ENCODE assay signal across 11 mouse cellular contexts in genomic region chr4:148271656-148272055, GRCm38 (mm10). TPM values are rescaled to one million over a fixed set of nuclear protein-coding genes. Genes with fewer than 3 reads are reported as not detected.
DNase-seq lines count a peak whose midpoint lies in the region; ATAC-seq and TF ChIP-seq lines count a peak whose summit lies in the region.
"Had no signal": no experiment of that assay in that cellular context is flagged by ENCODE, and none has a peak within 500 bp of the region (broad histone marks: within the 10 kb centered on the region; RNA-seq: fewer than 3 reads in every experiment).

No protein-coding gene starts in this region.

- no peak overlapping the region for H3K27ac ChIP-seq in lung, embryonic 14.5 days (ENCODE audit: low read depth)
- H3K27ac ChIP-seq in embryonic facial prominence, embryonic 14.5 days (replicated peaks; ENCODE audit: low read depth, low read length) = no peak overlapping the region
- H3K27ac ChIP-seq in limb, embryonic 11.5 days (replicated peaks; ENCODE audit: low read depth, low read length) = no peak overlapping the region
- H3K27ac ChIP-seq in neural tube, embryonic 15.5 days (replicated peaks) = no peak overlapping the region
- H3K27ac ChIP-seq: heart, adult 2 months; liver, embryonic 15.5 days had no signal

- no peak for ATAC-seq in lung, embryonic 14.5 days (ENCODE audit: insufficient read depth)
- ATAC-seq in embryonic facial prominence, embryonic 14.5 days (ENCODE audit: low read depth) = 0 out of 2 replicates have a peak, but pooled peaks have one; percentile 26
- ATAC-seq in limb, embryonic 11.5 days (ENCODE audit: insufficient number of reproducible peaks, low FRiP score, low TSS enrichment, low read depth) = no peak
- ATAC-seq in neural tube, embryonic 15.5 days (ENCODE audit: low FRiP score) = 0 out of 2 replicates have a peak, but pooled peaks have one; percentile 33

- no peak overlapping the region for H3K4me2 ChIP-seq in lung, embryonic 14.5 days
- H3K4me2 ChIP-seq in embryonic facial prominence, embryonic 14.5 days (ENCODE audit: low read depth, low read length) = peak overlapping the region; percentile 34
- peak overlapping the region; percentile 27; the same call in 1 of the 2 replicates for H3K4me2 ChIP-seq in limb, embryonic 11.5 days (ENCODE audit: low read depth, severe bottlenecking)
- peak overlapping the region; percentile 11 for H3K4me2 ChIP-seq in neural tube, embryonic 15.5 days
- H3K4me2 ChIP-seq: liver, embryonic 15.5 days had no signal

- 2% methylated on average over 39 of the region's 39 CpGs for WGBS in lung, embryonic 14.5 days
- WGBS in embryonic facial prominence, embryonic 14.5 days = 11% methylated on average over 39 of the region's 39 CpGs
- 5% methylated on average over 39 of the region's 39 CpGs for WGBS in limb, embryonic 11.5 days
- WGBS in neural tube, embryonic 15.5 days = 14% methylated on average over 39 of the region's 39 CpGs

- no peaks in the 10 kb centered on the region for H3K9me3 ChIP-seq in lung, embryonic 14.5 days (ENCODE audit: low read depth, low read length)
- no peaks in the 10 kb centered on the region for H3K9me3 ChIP-seq in embryonic facial prominence, embryonic 14.5 days (ENCODE audit: control insufficient read depth, low read length)
- no peaks in the 10 kb centered on the region for H3K9me3 ChIP-seq in limb, embryonic 11.5 days (ENCODE audit: control insufficient read depth, low read length)
- no peaks in the 10 kb centered on the region for H3K9me3 ChIP-seq in neural tube, embryonic 15.5 days (replicated peaks)
- H3K9me3 ChIP-seq: liver, embryonic 15.5 days had no signal

- no peaks in the 10 kb centered on the region for H3K4me1 ChIP-seq in lung, embryonic 14.5 days (ENCODE audit: insufficient read depth)
- H3K4me1 ChIP-seq in embryonic facial prominence, embryonic 14.5 days (ENCODE audit: control insufficient read depth, insufficient read depth, low read length) = no peaks in the 10 kb centered on the region
- H3K4me1 ChIP-seq in limb, embryonic 11.5 days (ENCODE audit: control insufficient read depth, insufficient read depth, low read length) = no peaks in the 10 kb centered on the region; the same call in 1 of the 2 replicates
- H3K4me1 ChIP-seq in neural tube, embryonic 15.5 days = peaks cover 36% of the 10 kb centered on the region
- H3K4me1 ChIP-seq: liver, embryonic 15.5 days had no signal

- H3K27me3 ChIP-seq in lung, embryonic 14.5 days (ENCODE audit: insufficient read depth, low read length) = peaks cover 33% of the 10 kb centered on the region
- peaks cover 54% of the 10 kb centered on the region for H3K27me3 ChIP-seq in embryonic facial prominence, embryonic 14.5 days (replicated peaks; ENCODE audit: control insufficient read depth, insufficient read depth, low read length)
- H3K27me3 ChIP-seq in limb, embryonic 11.5 days (ENCODE audit: control insufficient read depth, insufficient read depth, low read length) = peaks cover 31% of the 10 kb centered on the region
- H3K27me3 ChIP-seq in neural tube, embryonic 15.5 days (replicated peaks) = 0 out of 2 replicates have a peak, but pooled peaks cover 3% of the 10 kb centered on the region

- no peak overlapping the region for H3K4me3 ChIP-seq in lung, embryonic 14.5 days (ENCODE audit: low read depth, low read length)
- peak overlapping the region; percentile 13; the same call in 1 of the 2 replicates for H3K4me3 ChIP-seq in embryonic facial prominence, embryonic 14.5 days (ENCODE audit: low read depth, low read length)
- H3K4me3 ChIP-seq in limb, embryonic 11.5 days (ENCODE audit: low read depth, low read length) = no peak overlapping the region
- H3K4me3 ChIP-seq in neural tube, embryonic 15.5 days (replicated peaks) = no peak overlapping the region
- H3K4me3 ChIP-seq: heart, adult 2 months; liver, embryonic 15.5 days had no signal

- no peak for TF ChIP-seq CTCF in lung, embryonic 14.5 days (IDR thresholded peaks at IDR 0.05; ENCODE audit: low read depth)

- peak; percentile 1 for DNase-seq in lung, embryonic 14.5 days
- DNase-seq in lung, postnatal 36 days = no peak
- DNase-seq in embryonic facial prominence, embryonic 14.5 days (ENCODE audit: low spot score) = peak; percentile 13
- peak; percentile 39 for DNase-seq in limb, embryonic 11.5 days (ENCODE audit: low spot score)
- no peak for DNase-seq in frontal cortex, postnatal 14 days (ENCODE audit: low spot score in 2 of 2)
- no peak for DNase-seq in right cerebral cortex, adult 2 months (ENCODE audit: low spot score in 2 of 2)
- no peak for DNase-seq in urinary bladder, postnatal 10 days (ENCODE audit: low spot score)
- DNase-seq: heart, adult 2 months; kidney, postnatal 14 days had no signal

- H3K9ac ChIP-seq in lung, embryonic 14.5 days = no peak overlapping the region
- H3K9ac ChIP-seq in embryonic facial prominence, embryonic 14.5 days (ENCODE audit: low read depth, low read length) = no peak overlapping the region
- no peak overlapping the region for H3K9ac ChIP-seq in limb, embryonic 11.5 days (ENCODE audit: low read length)
- no peak overlapping the region for H3K9ac ChIP-seq in neural tube, embryonic 15.5 days (replicated peaks)
- H3K9ac ChIP-seq: liver, embryonic 15.5 days had no signal

- H3K36me3 ChIP-seq in lung, embryonic 14.5 days (ENCODE audit: insufficient read depth) = no peaks in the 10 kb centered on the region
- H3K36me3 ChIP-seq in embryonic facial prominence, embryonic 14.5 days (ENCODE audit: control insufficient read depth, insufficient read depth, low read length) = no peaks in the 10 kb centered on the region
- H3K36me3 ChIP-seq in limb, embryonic 11.5 days (ENCODE audit: control insufficient read depth, insufficient read depth, low read length) = no peaks in the 10 kb centered on the region
- peaks cover 41% of the 10 kb centered on the region for H3K36me3 ChIP-seq in neural tube, embryonic 15.5 days
- H3K36me3 ChIP-seq: liver, embryonic 15.5 days had no signal

RNA-seq across cellular contexts. Expression of gene Disp3, which starts 16.1 kb away (rescaled TPM):
- polyA plus RNA-seq in lung, embryonic 14.5 days (2014; fragmentation: Nextera tagmentation; extraction: Ambion mirVana) = 0.18 TPM in 2 replicates
- 0.15 and 0.56 TPM in 2 replicates for polyA plus RNA-seq in embryonic facial prominence, embryonic 14.5 days (2014; fragmentation: Nextera tagmentation; extraction: Ambion mirVana)
- polyA plus RNA-seq in limb, embryonic 11.5 days (2014; fragmentation: Nextera tagmentation; extraction: Ambion mirVana) = 0.40 TPM in 2 replicates
- 13.0 and 15.6 TPM in 2 replicates for polyA plus RNA-seq in neural tube, embryonic 15.5 days (2015; fragmentation: Nextera tagmentation; extraction: Ambion mirVana)
- polyA plus RNA-seq: heart, adult 2 months; liver, embryonic 15.5 days had no signal

Comparison
In these comparisons a context has a peak if more than half of its experiments do, and no peak if none do; other contexts are left out.
1. DNase-seq: peak in lung, embryonic 14.5 days (single experiment), embryonic facial prominence, embryonic 14.5 days (single experiment) and limb, embryonic 11.5 days (single experiment); none in lung, postnatal 36 days (single experiment), frontal cortex, postnatal 14 days (0 of 2), right cerebral cortex, adult 2 months (0 of 2) and urinary bladder, postnatal 10 days (single experiment).
2. ATAC-seq: peak in embryonic facial prominence, embryonic 14.5 days (single experiment) and neural tube, embryonic 15.5 days (single experiment); none in lung, embryonic 14.5 days (single experiment) and limb, embryonic 11.5 days (single experiment).